7 mouse cellular contexts compared by ENCODE assay signal in genomic region chr15:25984067-25984733, GRCm38 (mm10). TPM values are rescaled to one million over a fixed set of nuclear protein-coding genes. Genes with fewer than 3 reads are reported as not detected.
A peak's percentile ranks its signal among the peaks of the same experiment; 100 is the strongest.
DNase-seq lines count a peak whose midpoint lies in the region; ATAC-seq lines count a peak whose summit lies in the region.

Zfp622 (plus strand) TSS chr15:25984366.

- H3K9ac ChIP-seq in embryonic facial prominence, embryonic 11.5 days (replicated peaks; ENCODE audit: low read length): peak within 1 kb of the TSS; percentile 88
- H3K9ac ChIP-seq in midbrain, embryonic 13.5 days (replicated peaks): peak within 1 kb of the TSS; percentile 95

- under 1% methylated on average over 57 of the region's 57 CpGs for WGBS in embryonic facial prominence, embryonic 11.5 days
- under 1% methylated on average over 57 of the region's 57 CpGs for WGBS in limb, embryonic 10.5 days
- under 1% methylated on average over 55 of the region's 57 CpGs for WGBS in midbrain, embryonic 13.5 days

- H3K4me1 ChIP-seq in embryonic facial prominence, embryonic 11.5 days (ENCODE audit: control insufficient read depth, insufficient read depth, low read length): no peaks in the 10 kb centered on the region
- peaks cover 16% of the 10 kb centered on the region for H3K4me1 ChIP-seq in limb, embryonic 10.5 days
- H3K4me1 ChIP-seq in midbrain, embryonic 13.5 days (replicated peaks): peaks cover 31% of the 10 kb centered on the region

- ATAC-seq in embryonic facial prominence, embryonic 11.5 days (replicated peaks; ENCODE audit: insufficient number of reproducible peaks, low FRiP score, low TSS enrichment, low read depth): peak; percentile 97
- ATAC-seq in granulocyte monocyte progenitor cell, adult 5-6 weeks (replicated peaks; ENCODE audit: poor library complexity, severe bottlenecking): peak; percentile 92
- peak; percentile 99 for ATAC-seq in midbrain, embryonic 13.5 days

- H3K4me2 ChIP-seq in embryonic facial prominence, embryonic 11.5 days (ENCODE audit: low read depth, low read length): peak within 1 kb of the TSS; percentile 86
- H3K4me2 ChIP-seq in midbrain, embryonic 13.5 days (replicated peaks): peak within 1 kb of the TSS; percentile 99

- no peaks in the 10 kb centered on the region for H3K9me3 ChIP-seq in embryonic facial prominence, embryonic 11.5 days (replicated peaks; ENCODE audit: control insufficient read depth, low read length)
- H3K9me3 ChIP-seq in limb, embryonic 10.5 days (replicated peaks): no peaks in the 10 kb centered on the region
- H3K9me3 ChIP-seq in midbrain, embryonic 13.5 days: no peaks in the 10 kb centered on the region

- no peaks in the 10 kb centered on the region for H3K27me3 ChIP-seq in embryonic facial prominence, embryonic 11.5 days (ENCODE audit: control insufficient read depth, insufficient read depth, low read length)
- no peaks in the 10 kb centered on the region for H3K27me3 ChIP-seq in limb, embryonic 10.5 days (ENCODE audit: low read depth, poor library complexity, severe bottlenecking)
- H3K27me3 ChIP-seq in midbrain, embryonic 13.5 days: no peaks in the 10 kb centered on the region

- no peaks in the 10 kb centered on the region for H3K36me3 ChIP-seq in embryonic facial prominence, embryonic 11.5 days (replicated peaks; ENCODE audit: control insufficient read depth, insufficient read depth, low read depth, low read length)
- peaks cover 28% of the 10 kb centered on the region for H3K36me3 ChIP-seq in limb, embryonic 10.5 days
- H3K36me3 ChIP-seq in midbrain, embryonic 13.5 days: peaks cover 19% of the 10 kb centered on the region

- peak within 1 kb of the TSS; percentile 99 for H3K4me3 ChIP-seq in embryonic facial prominence, embryonic 11.5 days (ENCODE audit: low read depth, low read length)
- H3K4me3 ChIP-seq in limb, embryonic 10.5 days: peak within 1 kb of the TSS; percentile 89
- H3K4me3 ChIP-seq in midbrain, embryonic 13.5 days (replicated peaks): peak within 1 kb of the TSS; percentile 100

- DNase-seq in adrenal gland, postnatal 14 days: peak; percentile 97
- DNase-seq in embryonic facial prominence, embryonic 11.5 days (ENCODE audit: low spot score): peak; percentile 99
- DNase-seq in kidney, adult 11 months: peak; percentile 95
- peak; percentile 96 for DNase-seq in limb, embryonic 10.5 days (ENCODE audit: low spot score)
- DNase-seq in spleen, adult 12 weeks (ENCODE audit: low spot score): peak; percentile 88

- peak within 1 kb of the TSS; percentile 70 for H3K27ac ChIP-seq in embryonic facial prominence, embryonic 11.5 days (replicated peaks; ENCODE audit: low read depth, low read length)
- peak within 1 kb of the TSS; percentile 88 for H3K27ac ChIP-seq in limb, embryonic 10.5 days
- peak within 1 kb of the TSS; percentile 88 for H3K27ac ChIP-seq in midbrain, embryonic 13.5 days

RNA-seq across cellular contexts. Expression of gene Zfp622, which starts in this region (rescaled TPM):
- total RNA-seq in adrenal gland, postnatal 14 days (2021): 33.2 and 35.1 TPM in 2 replicates
- 30.9 and 31.0 TPM in 2 replicates for polyA plus RNA-seq in embryonic facial prominence, embryonic 11.5 days (2014; fragmentation: Nextera tagmentation; extraction: Ambion mirVana)
- total RNA-seq in granulocyte monocyte progenitor cell, adult 5-6 weeks (2014; fragmentation: Nextera tagmentation): 49.4 and 59.8 TPM in 2 replicates
- 55.9 and 90.9 TPM in 2 replicates for total RNA-seq in granulocyte monocyte progenitor cell, adult 5-6 weeks (2017)
- 28.9 and 37.5 TPM in 2 replicates for polyA plus RNA-seq in limb, embryonic 10.5 days (2016; fragmentation: Nextera tagmentation; extraction: Ambion mirVana)
- 29.9 and 35.4 TPM in 2 replicates for polyA plus RNA-seq in midbrain, embryonic 13.5 days (2015; fragmentation: Nextera tagmentation; extraction: Ambion mirVana)

Comparison
In these comparisons a context has a peak if more than half of its experiments do, and no peak if none do; other contexts are left out.
1. Peak in every context shown above with its lines: DNase-seq, ATAC-seq, H3K4me3 ChIP-seq and H3K27ac ChIP-seq.